Mouse (Mus musculus) left cerebral cortex, adult 2 months (tissue): ENCODE results near the gene Smim7. TPM values are rescaled to one million over a fixed set of nuclear protein-coding genes. Genes with fewer than 3 reads are reported as not detected.

ENCODE experiments used
- DNase-seq, 2 experiments: peaks; one replicate each; pipeline ENCODE4 v3.0.0; 2021 to 2022; ENCODE audit warnings: low spot score in 2 of 2, mixed read lengths in 1 of 2; ENCODE audit errors: extremely low spot score in 1 of 2
- H3K27ac ChIP-seq: fragments of 200-600 bp; 2 replicates; pipeline ENCODE4 v1.8.1; 2022
- H3K4me3 ChIP-seq: fragments of 200-600 bp; 2 replicates; pipeline ENCODE4 v1.8.1; 2022
- CTCF ChIP-seq: fragments of 200-600 bp; IDR thresholded peaks from 2 replicates; pipeline ENCODE4 v1.8.1; 2022; ENCODE audit warnings: antibody characterized with exemption, mild to moderate bottlenecking, moderate library complexity
- intact Hi-C: fragments of 180-260 bp; cut with DNase I; formaldehyde crosslinking; loops from one replicate; pipeline ENCODE4 v1.15.1; 2025
- long read RNA-seq, 2 experiments: library from polyadenylated mRNA; stranded (forward); transcript quantifications; one replicate each; pipeline ENCODE4 v2.0.0; 2021; ENCODE audit warnings: borderline mapping rate in 2 of 2
- total RNA-seq, 2 experiments: library from RNA; stranded (reverse); gene quantifications; 2 replicates each; pipeline ENCODE4 v1.2.3; 2021

Gene Smim7
- total RNA-seq: 100 to 1,000 TPM; 113 to 114 TPM
- long read RNA-seq, experiment 1, transcript Smim7-203 (5 exons, 2,892 nt): major isoform, 113 of 128 reads
- long read RNA-seq, experiment 1, transcript Smim7-201 (4 exons, 642 nt): minor isoform, 9 of 128 reads
- long read RNA-seq, experiment 1, partial matches to known transcripts: 2 of 128 reads
- long read RNA-seq, experiment 1, other reads (novel, unspliced or antisense): 4 of 128 reads
- long read RNA-seq, experiment 2, transcript Smim7-201 (4 exons, 642 nt): minor isoform, 14 of 95 reads
- long read RNA-seq, experiment 2, transcript Smim7-203 (5 exons, 2,892 nt): major isoform, 75 of 95 reads
- long read RNA-seq, experiment 2, partial matches to known transcripts: 3 of 95 reads
- long read RNA-seq, experiment 2, other reads (novel, unspliced or antisense): 3 of 95 reads

DNA sequence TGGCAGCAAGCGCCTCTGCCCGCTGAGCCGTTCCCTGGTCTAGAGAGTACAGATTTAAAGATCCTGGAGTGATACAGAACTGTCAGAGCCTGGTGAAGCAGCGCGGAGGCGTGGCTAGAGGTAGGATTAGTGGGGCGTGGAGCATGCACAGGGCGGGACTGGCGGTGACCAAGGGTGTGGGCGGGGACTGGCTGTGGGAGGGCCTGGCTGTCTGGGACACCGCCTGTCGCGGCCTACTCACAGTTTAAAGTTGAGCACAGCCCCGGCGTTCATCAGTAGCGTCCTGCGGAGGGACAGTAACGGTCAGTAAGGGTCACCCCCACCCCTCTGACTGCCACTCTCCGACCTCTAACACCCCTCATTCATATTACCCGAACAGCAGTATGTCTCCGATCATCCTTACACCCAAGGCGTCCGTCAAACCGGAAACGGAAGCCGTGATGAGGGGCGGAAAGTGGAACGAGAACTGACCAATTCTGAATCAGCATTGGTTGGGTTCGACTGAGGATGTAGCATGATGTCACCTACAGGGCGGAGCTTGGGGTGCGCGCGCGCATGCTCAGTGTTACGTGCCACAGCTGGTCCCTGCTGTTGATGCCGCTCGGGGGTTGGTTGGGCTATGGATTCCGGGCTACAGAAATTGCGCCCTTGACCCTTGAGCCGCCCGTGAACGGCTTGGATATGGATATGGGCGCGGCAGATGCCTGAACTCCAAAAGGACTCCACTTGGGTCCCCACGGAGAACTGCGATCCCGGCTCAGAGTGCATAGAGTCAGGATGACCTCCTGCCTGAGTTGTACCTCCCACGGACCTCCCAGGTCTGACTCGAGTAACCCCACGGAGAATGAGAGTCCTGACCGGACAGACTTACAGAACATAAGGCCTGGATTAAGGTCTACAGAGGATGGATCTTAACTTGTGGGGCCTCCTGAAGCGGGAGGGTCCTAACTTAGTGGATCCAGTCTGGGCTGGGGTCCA is at the start of gene Smim7:
Smim7 (minus strand) TSS at position 456 of the 978 bp plus-strand sequence.
- peak within 1 kb of the TSS; percentile 96 for H3K27ac ChIP-seq
- DNase-seq: peak; percentile 95 to 96
- TF ChIP-seq CTCF: no peak; the same call in 1 of the 2 replicates
- intact Hi-C loops: loop anchor here (1.0 to 2.0 kb wide), 2 partner anchors 23 to 78 kb away; partner anchors contain the start of genes Med26 and Slc35e1
- H3K4me3 ChIP-seq: peak within 1 kb of the TSS; percentile 59

DNA sequence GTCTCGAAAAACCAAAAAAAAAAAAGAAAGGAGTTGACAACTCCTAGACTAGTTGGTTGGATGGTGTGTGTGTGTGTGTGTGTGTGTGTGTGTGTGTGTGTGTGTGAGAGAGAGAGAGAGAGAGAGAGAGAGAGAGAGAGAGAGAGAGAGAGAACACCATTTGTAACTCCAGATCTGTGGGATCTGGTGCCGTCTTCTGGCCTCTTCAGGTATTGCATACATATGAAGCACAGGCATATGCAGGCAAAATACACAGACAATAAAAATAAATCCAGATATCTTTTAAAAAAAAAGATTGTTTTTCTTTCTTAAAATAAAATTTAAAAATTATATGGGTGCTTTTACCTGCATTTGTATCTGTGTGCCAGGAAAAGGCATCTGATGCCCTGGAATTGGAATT is 19.3 kb upstream of the Smim7 start:
- peak; percentile 49 for TF ChIP-seq CTCF
- Histone ChIP-seq H3K27ac (no peak overlapping the region), H3K4me3 (no peak overlapping the region)
- intact Hi-C loops: no loop called here
- no peak for DNase-seq

DNA sequence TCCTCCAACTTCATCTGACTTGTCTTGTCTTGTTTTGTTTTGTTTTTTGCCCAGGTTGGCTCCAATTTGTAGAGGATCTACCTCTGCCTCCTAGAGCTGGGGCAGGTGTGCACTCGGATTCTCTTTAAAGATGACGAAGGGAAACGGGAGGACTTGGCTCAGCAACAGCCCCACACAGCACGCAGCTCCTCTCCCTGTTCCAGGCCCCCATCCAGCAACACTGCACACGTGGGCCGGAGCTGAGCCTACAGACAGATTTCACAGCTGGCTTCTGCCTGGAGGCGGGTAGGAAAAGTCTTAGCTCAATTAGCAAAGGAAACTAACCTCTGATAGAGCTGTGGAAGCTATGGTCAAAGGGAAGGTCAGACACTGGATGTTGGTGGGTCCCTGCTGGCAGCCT is 18.4 kb upstream of the Smim7 start:
- Histone ChIP-seq H3K4me3 (no peak overlapping the region), H3K27ac (peak overlapping the region; percentile 86)
- TF ChIP-seq CTCF: no peak
- peak; percentile 72 to 77 for DNase-seq
- intact Hi-C loops: no loop called here

DNA sequence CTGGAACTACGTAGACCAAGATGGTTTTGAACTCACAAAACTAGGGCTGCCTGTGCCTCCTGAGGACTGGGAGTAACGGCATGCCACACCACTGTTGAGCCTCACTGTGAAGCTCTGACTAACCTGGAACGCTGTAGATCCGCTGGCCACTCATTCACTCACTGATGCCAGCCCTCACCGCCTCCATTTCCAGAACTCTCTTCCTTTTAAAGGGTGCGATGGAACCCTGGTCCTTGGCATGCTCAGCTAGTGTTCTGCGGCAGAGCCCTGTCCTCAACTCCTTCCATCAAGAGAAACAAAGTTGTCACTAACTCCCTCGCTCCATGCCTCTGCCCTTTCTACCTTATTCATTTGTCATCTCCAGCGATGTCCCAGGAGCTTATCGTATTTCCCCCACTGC is 18.0 kb upstream of the Smim7 start:
- intact Hi-C loops: no loop called here
- peak overlapping the region; percentile 86 for H3K27ac ChIP-seq
- no peak overlapping the region for H3K4me3 ChIP-seq
- no peak for TF ChIP-seq CTCF
- peak in 1 of 2 experiments; percentile 28 for DNase-seq

DNA sequence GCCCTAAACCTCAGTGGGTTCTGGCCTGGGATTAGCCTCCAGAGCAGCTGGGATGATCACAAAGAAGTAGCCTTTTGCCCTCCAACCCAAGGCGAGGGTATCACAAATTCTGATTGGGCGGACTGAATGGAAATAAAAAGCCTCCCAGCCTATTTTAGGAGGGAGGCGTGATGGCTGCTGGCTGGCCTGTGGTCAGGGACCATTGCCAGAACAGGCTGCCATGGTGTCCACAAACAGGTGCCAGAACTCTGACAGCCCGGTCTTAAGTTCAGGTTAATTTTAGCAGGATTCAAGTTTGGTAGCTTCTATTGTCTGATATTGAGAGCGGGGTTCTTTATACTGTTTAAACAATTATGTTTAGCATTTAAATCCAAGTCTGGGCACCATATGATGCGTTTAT is 16.9 kb upstream of the Smim7 start:
- no peak overlapping the region for H3K4me3 ChIP-seq
- H3K27ac ChIP-seq: peak overlapping the region; percentile 86
- intact Hi-C loops: no loop called here
- no peak for TF ChIP-seq CTCF
- no peak for DNase-seq

DNA sequence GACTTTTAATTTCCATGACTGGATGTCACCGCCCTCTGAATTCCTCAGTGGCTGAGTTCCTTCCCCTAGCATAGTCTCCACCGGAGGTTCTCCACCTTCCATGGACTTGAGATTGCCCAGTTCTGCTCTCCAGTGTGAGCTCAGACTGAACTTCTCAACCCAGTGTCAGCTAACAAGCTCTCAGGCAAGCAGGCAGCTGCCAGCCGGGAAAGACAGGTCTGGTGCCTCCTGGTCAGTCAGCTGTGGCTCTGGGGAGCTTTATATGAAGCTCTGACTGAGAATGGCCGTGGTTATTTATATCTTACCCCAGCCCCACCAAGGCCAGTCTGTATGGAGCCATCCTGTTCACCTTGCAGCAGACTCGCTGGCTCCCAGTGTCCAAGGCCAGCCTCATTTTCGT is 13.5 kb upstream of the Smim7 start:
- intact Hi-C loops: no loop called here

DNA sequence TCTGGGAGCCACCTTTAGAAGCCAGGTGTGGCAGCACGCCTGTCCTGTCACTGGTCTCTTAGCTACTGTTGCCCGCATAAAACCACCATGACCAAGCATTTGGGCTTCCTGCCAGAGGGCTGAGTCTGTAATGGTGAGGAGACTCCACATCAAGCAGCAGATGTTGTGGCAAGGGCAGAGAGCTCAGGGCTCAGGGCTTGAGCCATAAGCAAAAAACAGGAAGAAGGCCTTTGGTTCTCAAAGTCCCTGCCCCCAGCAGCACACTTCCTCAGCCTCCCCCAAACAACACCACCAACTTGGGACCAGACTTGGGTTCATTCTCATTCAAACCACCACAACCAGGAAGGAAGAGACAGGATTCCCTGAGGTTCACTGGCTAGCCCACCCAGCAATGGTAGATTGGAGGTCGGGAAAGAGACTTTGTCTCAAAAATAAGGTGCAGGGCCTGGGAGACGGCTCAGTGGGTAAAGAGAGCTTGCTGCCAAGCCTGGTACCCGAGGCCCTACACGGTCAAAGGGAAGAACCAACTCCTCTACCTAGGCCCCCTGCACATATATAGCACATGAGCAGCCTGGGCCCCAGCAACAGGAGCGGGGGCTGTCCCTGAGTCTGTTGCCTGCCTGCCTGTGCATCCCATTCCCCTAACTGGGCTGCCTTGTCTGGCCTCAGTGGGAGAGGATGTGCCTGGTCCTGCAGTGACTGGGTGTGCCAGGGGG is 12.3 kb upstream of the Smim7 start:
- no peak overlapping the region for H3K4me3 ChIP-seq
- DNase-seq: no peak
- H3K27ac ChIP-seq: no peak overlapping the region
- TF ChIP-seq CTCF: no peak
- intact Hi-C loops: no loop called here

More for the DNA sequence above, 13.5 kb upstream of the Smim7 start:
- no peak overlapping the region for H3K4me3 ChIP-seq
- TF ChIP-seq CTCF: no peak
- DNase-seq: no peak
- H3K27ac ChIP-seq: no peak overlapping the region

DNA sequence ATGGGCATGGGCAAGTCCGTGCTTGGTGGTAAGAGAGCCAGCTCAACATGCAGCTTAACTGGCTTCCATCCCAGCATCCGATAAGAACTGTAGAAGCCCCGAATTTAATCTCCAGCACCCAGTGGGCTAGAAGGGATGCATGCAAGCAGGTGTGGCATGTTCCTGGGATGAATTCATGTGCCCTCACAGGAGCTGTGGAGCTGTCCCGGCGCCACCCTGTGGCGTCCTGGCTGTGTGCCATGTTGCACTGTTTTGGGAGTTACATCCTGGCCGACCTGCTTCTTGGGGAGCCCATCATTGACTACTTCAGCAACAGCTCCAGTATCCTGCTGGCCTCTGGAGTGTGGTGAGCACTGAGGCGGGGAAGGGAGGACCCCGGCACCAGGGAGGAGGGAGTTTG is 8.5 kb upstream of the Smim7 start:
- Histone ChIP-seq H3K27ac (no peak overlapping the region), H3K4me3 (no peak overlapping the region)
- no peak for TF ChIP-seq CTCF
- DNase-seq: no peak
- intact Hi-C loops: no loop called here

DNA sequence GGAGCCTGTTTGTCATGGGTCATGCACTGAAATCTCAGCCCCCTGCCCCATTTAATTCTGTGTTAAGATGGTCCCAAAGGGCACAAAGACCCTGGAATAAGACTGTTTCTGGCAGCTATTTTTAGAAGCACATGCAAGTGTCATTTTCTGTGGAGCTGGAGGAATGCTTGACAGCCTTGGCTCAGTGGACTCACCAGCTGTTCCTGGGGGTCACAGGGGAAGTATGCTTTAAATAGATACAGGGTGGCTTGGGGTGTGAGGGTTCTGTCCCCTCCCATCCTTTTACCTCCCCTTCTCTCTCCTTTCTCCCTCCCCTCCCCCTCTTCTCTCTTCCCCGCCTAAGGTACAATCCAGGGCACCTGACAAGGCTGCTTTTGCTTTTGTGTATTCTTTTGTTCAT is 7.1 kb upstream of the Smim7 start:
- no peak overlapping the region for H3K4me3 ChIP-seq
- no peak for DNase-seq
- H3K27ac ChIP-seq: no peak overlapping the region
- TF ChIP-seq CTCF: no peak
- intact Hi-C loops: no loop called here

DNA sequence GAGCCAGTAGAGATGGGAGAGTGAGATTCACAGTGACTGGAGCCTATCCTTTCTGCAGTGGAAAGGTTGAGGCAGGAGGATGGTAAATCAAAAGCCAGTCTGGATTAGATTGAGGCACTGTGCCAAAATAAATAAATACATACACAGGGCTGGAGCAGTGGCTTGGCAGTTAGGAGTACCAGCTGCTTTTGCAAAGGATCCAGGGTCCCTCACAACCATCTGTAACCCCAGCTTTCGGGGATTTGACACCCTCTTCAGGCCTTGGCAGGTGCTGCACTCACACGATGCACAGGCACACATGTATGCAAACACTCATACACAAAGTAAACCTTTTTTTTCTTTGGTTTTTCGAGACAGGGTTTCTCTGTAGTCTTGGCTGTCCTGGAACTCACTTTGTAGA is 6.4 kb upstream of the Smim7 start:
- intact Hi-C loops: no loop called here
- Histone ChIP-seq H3K4me3 (no peak overlapping the region), H3K27ac (no peak overlapping the region)
- TF ChIP-seq CTCF: no peak; the same call in 1 of the 2 replicates
- DNase-seq: no peak

DNA sequence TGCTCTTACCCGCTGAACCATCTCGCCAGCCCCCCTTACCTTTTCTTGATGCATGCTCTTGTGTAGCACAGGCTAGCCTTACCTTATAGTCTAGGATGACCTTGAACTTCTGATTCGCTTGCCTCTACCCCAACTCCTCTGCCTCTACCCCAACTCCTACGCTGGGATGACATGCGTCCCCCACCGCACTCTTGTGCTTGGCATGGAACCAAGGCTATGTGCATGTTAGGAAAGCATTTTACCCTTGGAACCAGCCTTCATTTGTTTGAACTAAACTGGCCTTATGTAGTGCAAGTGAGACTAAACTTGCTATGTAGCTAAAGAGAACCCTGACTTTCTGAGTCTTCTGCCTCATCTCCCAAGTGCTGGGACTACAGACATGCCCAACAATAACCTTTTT is 5.0 kb upstream of the Smim7 start:
- no peak for DNase-seq
- no peak overlapping the region for H3K27ac ChIP-seq
- H3K4me3 ChIP-seq: no peak overlapping the region
- intact Hi-C loops: no loop called here
- no peak for TF ChIP-seq CTCF
